Mouse (Mus musculus) 3T3-L1 (cell line): ENCODE data around the gene Stx7.
"Not testable (repeated sequence)": the region's sequence is repeated elsewhere in the genome, so short reads cannot be mapped to it uniquely, and the experiment has no call there.

Experiments
- DNase-seq: peaks from one replicate; pipeline ENCODE4 v3.0.0-alpha.2; 2015; ENCODE audit warnings: low read depth, low spot score

Stx7 gene

DNA sequence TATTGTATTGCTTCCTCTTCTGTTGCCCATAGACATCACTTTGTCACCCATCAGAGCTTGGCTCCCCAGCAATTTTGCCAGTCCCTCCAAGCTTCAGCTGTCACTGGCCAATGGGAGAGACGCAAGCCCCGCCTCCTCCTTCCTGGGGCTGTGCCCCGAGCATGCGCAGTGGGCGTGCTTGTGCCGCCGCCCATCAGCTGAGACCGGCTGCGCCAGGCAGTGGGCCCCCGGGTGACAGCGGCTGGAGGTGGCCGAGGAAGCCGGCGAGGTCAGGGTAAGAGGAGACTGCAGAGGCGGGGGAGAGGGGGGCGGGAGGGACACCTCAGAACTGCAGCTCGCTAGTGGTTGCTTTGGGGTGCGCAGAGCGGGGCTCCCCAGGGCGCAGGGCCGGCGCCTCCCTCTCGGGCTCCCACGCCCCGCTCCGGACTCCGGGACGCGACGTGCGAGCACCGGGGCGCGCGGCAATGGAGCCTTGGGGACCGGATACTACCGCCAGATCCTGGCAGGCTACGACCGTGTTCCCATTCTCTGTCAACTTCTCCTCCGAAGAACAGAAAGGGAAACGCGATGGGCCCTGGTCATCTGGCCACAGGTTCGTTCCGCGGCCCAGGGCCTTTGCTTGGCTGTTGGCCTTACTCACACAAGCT, at the start of gene Stx7:
Gene Stx7 (plus strand): TSS at position 168 of the 647 bp plus-strand sequence.
- DNase-seq = peak; percentile 94

DNA sequence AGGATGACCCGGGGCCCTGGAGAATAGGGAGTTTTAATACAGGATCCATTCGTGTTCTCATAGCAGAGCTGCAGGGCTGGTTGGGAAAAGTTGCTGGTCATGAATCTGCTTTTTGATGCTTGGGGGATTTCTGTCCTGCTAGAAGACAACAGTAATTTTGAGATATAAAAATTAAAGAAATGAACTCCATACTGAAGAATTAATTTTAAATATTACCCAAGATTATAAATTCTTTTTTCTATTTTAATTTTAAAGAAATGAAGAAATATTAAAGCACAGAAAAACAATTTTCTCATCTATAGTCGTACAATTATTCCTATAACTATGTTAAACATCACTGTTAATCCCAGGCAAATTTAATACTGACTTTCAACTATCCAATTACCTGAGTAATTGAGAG, 47.3 kb upstream of the Stx7 start, which contains the start of gene Taar8c:
Gene Taar8c (minus strand): TSS at position 101 of the 400 bp plus-strand sequence.
- not testable (repeated sequence) for DNase-seq

DNA sequence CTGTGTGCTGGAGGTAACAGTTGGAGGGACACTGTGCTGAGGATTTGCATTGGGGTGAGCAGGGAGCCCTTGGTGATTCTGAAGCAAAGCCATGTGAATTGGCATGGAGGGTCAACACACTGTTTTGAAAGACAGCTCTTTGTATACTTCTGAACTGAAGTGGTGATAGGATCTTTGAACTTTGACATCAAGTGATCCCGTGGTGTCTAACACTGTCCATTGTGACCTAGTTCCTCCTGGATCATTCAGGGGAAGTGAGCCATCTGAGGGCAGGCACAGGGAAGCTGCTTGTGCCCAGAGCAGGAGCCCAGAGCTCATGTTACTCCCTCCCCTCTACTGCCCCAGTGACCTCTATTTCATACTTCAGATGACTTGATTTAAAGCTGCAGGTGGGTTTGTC, 45.8 kb upstream of the Stx7 start:
- not testable (repeated sequence) for DNase-seq

DNA sequence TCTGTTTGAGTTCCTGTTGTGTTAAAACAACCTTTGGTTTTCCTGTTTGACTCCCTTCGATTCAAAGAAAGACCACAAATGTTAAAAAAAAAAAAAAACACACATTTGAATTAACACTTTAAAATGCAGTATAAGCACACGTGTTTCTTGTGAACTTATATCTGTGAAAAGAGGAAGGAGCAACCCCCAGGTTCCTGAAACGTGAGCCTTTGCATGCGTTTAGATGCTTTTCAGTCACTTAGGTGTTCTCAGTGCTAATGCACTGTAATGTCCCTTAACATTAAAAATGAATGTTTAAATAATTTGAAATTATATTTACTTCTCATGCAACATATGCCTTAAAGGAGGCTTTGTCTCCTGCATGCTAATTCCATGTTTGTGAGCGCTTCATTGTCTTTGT, 41.4 kb upstream of the Stx7 start:
- no peak for DNase-seq

DNA sequence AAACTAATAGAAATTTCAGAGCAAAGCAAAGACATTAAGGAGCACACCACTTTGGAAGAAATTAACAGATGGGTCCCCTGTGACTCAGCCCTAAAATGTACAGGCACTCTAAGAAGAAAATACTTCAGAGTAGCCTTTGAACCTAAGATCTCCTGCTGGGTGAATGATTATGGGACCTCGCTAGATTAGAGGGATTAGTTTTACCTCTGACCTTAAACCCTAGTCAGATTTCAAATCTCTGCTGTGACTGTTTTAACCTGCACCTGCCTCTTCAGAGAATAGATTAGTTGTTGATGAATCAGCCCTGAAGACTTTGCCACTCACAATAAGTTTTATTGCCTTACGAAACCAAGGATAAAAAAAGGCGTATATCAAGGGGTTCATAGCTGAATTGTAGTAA, 40.9 kb upstream of the Stx7 start:
- no peak for DNase-seq

DNA sequence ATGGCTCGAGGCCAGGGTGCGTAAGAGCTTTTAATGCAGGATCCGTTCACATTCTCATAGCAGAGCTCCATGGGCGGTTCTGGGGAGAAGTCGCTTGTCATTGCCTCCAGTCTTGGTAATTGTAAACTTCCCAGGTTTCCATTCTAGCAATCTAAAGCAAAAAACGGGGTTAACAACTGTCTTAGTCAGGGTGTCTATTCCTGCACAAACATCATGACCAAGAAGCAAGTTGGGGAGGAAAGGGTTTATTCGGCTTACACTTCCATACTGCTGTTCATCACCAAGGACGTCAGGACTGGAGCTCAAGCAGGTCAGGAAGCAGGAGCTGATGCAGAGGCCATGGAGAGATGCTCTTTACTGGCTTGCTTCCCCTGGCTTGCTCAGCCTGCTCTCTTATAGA, 39.7 kb upstream of the Stx7 start, which contains the start of gene Taar9:
Gene Taar9 (minus strand): TSS at position 101 of the 400 bp plus-strand sequence.
- DNase-seq = not testable (repeated sequence)

DNA sequence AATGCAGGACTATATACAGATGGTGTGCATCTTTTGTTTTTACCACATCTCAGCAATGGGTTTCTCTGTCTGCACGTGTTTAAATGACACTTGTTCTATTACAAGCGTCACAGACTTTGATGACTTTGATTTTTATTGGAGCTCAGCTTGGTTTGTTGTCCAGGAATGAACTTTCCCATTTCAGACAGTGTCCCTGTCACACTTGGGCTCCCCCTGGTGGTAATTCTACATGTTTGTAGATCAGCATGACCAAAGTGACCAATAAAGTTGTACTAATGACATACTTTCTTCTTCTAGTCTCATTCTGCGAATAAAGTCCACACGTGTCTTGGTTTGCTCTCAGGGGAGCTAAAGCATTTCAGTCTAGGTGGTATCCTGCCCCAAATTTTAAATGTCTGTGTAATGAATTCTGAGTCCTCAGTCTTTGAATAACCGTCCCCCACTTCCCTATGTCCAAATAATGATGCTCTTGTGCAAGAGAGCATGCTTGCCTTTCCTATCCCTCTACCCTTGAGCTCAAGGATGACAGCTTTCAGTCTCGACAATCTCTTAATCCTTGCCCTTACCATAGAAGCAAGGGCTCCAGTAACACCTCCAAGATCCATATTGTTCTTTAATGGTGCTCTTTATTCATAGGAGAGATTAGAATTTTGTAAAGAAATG, 37.9 kb upstream of the Stx7 start:
- DNase-seq = peak; percentile 72

DNA sequence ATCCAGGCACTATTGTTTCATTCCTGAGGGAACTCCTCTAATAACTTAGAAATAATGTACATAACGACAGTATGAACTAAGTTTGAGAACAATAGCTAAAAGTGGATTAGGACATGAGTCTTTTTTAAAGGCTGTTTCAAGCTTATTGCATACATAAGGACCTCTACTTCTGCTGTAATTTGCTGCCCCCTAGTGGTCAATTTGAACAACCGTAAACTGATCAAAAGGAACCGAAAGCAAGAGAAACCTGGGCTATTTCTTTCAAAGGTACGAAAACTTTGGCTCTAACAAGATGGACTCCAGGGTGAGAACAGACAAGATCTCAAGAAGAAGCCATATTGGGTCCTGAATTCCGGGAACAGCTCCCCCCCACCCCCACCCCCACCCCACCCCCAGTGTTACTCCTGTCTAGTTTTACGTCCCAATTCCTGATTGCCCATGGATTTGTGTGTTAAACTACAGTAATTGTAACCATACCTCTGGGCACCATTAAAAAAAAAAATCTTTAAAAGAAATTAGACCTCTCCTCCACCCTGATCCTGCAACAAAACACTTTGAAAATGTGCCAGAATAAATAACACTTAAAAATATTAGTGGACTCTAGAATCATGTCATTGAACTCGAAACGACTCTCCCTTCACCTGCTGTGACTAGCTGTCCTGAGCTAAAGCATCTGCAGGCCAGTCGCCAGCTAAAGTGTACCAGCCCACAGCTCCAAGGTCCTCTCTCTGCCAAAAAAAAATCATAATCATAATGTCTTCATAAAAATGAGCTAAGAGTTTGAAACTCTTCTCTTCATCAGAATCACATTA, 17.4 kb upstream of the Stx7 start:
- DNase-seq = peak; percentile 84

DNA sequence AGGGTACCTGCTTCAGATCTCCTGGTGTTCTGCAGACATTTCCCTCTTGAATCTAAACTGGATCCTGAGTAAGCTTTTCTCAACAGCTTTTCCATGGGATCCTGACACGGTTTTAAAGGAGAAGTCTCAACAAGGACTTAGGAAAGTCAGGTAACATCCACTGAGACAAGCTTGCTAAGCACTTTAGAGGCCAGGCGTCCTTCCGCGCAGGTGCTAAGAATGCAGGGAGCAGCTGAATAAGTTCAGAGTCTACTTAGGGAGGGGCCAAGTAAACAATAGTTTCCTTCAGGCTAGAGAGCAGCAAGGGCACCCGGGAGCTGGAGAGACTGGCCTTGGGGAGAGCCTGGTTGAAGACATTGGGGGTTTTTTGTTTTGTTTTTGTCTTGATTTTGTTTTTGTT, 16.8 kb upstream of the Stx7 start:
- DNase-seq = no peak

DNA sequence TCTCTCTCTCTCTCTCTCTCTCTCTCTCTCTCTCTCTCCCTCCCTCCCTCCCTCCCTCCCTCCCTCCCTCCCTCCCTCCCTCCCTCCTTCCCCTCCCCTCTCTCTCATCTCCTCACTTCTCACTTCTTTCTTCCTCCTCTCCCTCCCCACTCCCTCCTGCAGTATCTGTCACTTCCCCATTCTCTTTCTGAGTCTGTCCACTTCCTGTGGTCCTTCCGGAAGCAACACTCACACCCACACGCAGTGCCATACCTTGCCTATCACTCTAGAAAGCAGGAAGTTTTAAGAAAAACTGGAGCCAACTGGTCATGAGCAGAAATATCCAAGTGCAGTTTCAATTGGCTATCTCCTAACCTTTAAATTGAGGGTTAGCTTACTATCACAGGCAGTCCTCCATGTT, 16.0 kb upstream of the Stx7 start:
- no peak for DNase-seq

DNA sequence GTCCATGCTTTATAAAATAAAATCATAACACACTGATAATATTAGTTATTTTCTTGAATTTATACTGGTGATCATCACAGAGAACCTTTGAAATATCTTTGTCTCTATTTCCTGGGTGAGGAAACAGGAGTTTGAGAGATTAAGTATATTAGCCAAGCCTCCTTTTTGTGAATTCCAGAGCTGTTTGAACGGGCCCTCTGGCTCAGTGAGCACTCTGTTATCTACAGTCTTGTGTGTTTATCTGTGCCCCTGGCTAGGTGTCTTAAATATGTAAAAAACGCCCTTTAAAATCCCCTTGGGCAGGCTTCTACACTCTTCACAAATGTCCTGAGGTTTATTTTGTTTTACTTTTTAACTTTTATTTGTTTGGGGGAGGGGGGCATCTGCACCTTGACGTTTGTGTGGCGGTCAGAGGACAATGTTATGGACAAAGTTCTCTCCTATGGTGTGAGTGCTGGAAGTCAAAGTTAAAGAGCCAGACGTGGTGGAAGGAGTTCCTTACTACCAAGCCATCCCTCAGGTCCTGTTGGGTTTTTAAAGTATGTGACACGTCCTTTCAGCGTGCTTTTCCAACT, 14.9 kb upstream of the Stx7 start:
- no peak for DNase-seq

DNA sequence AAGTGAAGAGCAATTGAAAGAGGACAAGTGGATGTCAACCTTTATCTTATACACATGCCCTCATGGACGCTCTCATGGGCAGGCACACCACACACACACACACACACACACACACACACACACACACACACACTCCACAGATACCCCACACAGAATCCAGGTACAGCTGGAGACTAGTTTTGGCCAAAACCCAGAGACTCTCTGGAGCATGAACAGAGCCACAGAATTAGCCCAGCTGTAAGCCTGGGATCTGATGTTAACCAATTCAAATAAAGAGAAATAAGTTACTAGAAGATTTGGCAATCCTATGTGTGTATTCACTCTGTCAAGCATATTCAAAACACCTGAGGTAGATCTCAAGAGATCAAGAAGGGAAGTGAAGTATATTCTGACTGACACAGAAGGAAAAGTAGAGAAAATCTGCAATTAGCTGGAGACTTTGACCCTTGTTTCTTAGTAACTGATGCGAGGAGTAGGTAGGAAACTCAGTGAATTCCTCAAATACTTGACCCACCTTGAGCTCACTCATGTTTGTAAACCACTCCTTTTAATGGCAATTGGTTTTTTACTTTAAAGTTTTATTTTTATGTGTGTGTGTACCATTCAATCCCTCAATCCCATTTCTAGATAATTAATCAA, 10.4 kb upstream of the Stx7 start:
- no peak for DNase-seq

DNA sequence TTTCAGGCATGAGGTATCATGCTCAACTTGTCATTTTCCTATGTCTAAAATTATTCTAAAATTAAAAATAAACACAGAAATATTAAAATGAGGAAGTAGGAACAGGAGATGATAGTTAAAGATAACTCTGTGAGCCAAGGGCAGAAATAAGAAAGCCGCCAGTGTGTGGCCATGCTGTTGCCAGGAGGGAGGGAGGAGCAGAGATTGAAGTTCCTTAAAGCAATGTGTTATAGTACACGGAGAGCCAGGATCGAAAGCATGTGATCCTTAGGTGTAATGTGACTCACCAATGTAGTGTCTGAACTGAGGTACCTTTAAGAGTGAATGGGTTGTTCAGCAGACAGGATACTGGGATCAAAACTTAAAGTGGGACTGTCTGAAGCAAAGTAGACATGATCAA, 6.4 kb upstream of the Stx7 start:
- DNase-seq = no peak

DNA sequence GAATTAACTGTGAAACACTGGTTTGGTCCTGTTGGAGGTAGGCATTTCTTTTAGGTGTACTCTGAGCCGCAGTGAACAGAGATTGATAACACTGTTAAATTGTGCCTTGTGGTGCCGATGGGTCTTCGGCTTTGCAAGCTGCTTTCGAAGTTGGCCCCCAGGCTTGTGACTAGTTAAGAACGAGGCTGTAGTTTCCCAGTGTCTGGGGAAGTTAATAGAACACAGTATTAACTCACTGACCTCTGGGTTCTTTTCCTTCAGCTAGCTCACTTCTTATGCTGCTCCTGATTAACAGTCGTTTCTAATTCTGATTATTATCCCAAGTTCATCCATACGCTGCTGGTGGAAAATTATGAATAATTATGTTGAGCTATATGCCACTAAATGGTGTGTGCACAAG, 984 bp downstream of the Stx7 start:
- DNase-seq = no peak

DNA sequence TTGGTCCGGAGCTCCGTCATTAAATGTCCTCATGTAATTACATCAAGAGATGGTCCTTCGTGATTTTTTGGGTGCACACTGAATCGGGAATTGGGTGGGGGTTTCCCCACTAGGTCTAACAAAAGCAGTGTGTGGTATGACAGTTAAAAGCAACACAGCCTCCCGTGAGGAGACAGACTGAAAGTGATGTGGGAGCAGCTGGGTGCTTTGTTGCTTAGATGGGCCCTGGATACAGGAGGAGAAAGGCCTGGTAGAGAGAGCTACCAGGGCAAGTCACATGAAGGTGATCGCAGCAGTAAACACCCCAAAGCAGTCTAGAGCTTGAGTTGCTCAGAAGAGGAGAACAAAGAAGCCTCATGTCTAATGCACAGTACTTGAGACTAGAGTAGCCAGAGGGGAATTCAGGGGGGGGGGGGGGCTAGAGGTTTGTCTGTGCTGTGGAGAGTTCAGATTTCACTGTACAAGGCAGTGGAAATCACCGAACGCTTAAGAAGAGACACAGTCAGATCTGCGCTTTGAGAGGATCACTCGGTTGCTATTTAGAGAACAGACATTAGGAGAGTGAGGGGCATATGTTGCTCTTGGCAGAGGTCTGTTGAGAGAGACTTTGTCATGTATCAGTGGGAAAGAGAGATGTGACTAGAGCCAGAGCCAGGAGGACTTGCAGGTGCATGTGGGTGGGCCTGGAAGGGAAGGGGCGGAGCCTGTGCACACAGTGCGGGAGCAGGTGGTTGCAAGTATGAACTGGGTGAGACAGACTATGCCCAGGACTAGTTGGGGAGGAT, 9.6 kb downstream of the Stx7 start:
- DNase-seq = no peak

DNA sequence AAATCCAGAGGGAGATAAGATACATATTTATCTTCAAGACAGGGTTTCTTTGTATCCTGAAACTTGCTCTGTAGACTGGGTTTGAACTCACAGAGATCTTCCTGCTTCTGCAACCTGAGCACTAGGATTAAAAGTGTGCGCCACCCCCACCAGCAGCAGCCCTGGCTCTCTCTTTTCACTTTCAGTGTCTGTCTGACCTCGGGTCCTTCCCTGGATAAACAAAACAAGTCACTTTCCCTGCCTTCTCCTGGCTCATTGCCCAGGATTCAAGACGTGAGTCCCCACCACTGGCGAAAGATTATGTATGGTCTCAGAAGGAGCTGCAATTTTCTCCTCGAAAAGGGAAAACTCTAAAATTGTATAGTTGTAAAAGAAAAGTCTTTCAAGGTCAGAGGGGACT, 10.5 kb downstream of the Stx7 start:
- no peak for DNase-seq

DNA sequence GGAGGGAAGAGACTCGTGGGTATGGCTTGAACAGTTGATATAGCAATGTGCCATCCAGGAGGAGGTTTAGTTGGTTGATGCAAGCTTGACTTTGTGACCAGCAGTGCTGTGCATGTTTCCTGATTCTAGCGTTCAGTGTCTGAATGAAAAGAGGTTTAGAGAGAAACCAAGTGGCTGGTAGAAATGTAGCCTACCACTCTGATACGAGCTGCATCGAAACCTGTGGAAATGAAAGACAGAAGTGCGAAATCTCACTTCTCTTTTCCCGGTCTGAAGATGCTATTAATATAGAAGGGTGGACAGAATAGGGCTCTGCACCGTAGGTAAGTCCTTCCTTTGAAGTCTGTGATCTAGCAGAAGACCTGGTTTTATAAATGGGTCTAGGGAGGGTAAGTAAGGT, 11.2 kb downstream of the Stx7 start:
- no peak for DNase-seq

DNA sequence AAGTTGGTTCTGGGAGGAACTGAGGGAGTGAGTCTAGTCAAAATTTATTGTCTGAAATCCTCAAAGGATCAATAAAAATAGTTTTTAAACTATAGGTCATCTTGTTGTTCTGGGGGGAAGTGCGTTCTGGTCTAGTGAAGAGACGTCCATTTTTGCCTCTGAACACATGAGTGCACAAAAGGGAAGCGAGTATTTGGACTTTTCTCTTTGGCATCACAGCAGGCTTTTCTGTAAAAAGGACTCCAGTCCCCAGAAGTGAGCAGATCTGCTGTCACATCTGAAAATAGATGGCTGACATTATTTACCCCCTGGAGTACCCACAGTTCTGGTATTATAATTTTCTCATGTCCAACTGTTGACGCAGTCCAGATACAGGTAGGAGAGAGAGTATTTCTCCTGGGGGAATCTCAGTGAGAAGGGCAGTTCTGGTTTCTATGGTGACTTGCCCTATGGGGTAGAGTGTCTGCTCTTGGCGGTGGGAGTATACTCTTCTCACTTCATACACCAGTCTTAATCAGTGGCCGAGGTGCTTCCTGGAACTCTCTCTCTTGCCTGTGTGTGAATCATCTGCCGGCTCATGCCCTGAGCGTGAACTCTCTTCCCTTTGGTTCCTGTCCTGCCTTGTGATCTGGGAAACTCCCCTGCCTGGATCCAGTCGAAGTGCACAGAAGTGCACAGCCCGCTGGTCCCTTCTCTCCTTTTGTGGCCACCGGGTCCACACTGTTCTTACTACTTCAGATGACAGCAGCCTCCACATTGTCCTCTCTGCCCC, 15.2 kb downstream of the Stx7 start:
- peak; percentile 85 for DNase-seq

DNA sequence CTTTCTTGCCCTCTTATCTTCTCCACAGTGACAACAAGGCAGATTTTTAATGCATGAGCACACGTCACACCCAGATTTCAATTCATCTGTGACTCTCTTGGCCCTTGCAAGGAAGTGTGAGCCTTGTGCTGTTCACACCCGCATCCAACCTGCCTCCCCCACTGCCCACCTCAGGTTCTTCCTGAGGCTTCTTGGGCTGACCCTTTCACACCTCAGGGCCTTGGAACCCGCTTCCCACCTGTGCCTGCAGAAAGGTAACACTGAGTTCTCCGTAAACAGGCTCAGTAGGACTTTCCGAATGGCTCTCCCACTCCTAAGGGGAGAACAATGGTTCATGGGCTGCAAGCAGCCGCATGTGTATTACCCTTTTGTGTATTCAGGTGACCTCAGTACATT, 15.8 kb downstream of the Stx7 start:
- DNase-seq = no peak

DNA sequence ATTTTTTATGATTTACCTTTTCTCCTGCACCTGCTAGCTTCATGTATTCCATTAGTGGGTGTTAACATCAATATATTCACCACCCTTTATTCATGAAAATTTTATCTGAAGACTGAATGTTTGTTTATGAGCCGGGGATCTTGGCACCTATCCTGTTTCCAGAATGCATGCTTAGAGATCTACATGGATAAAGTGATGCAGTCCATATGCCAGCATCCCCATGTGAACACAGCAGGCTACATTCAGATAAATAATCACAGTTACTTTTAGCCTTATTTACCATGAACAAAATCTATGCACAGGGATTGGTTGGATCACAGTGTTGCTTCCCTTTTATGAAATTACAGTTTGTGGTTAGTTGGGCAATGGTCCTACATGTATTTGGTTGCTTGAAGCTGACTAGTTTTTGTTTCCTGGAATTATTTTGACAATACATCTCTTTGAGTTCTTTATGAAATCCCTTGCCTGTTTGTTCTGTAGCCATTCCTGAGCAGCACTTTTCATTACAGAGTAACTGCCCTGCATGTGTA, 16.5 kb downstream of the Stx7 start:
- no peak for DNase-seq
